Mouse (Mus musculus) kidney, adult 10 weeks (tissue): ENCODE data around the gene Rassf4. TPM values are rescaled to one million over a fixed set of nuclear protein-coding genes. Genes with fewer than 3 reads are reported as not detected.

Source experiments
- polyA plus RNA-seq: library from polyadenylated mRNA; stranded (reverse); fragments of 350-450 nt; fragmentation: Illumina TruSeq; extraction: RNeasy Lipid Tissue Mini Kit (QIAGEN cat#74804); gene quantifications from one replicate; pipeline ENCODE4 v1.2.3, GENCODE M21; 2014; ENCODE audit warnings: low read depth, low replicate concordance

Rassf4 gene
- 2.0 TPM for polyA plus RNA-seq

DNA sequence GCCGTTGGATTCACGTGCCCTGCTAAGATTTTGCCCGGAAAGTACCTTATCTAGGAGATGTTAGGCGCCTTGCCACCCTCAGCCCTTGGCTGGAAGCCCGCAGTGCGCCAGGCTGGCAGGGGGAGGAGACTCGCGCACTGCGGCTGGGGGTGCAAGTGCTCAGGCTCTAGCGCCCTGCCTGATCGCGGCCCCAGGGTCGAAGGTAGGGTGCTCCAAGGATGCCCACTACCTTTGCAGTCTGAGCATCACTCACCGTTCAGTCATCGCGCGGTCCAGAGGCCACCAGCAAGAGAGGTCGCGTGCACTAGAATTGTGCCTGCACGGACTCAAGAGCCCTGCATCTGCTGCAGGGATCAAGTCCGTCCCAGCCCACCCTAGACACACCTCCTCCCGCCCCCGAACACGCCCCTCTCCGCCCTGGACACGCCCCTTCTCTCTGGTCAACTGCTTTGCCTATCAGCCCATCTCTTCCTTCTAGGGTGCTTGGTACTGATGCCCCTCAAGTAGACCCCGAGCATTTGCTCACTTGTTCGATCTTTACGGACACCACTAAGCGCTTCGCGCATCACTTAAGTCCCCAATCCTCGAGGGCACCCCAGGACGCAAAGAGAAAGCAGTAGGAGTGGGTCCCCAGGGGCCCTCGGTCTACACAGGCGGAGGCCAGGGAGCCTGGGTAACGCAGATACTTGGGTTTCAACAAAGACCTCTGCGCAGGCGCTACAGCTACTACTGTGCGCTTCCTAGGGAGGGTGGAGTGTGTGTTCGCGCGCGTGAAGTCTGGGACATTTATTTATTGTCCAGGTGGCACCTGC is at the start of gene Rassf4:
TSS of gene Rassf4 (minus strand) at position 482 of the 812 bp plus-strand sequence.

DNA sequence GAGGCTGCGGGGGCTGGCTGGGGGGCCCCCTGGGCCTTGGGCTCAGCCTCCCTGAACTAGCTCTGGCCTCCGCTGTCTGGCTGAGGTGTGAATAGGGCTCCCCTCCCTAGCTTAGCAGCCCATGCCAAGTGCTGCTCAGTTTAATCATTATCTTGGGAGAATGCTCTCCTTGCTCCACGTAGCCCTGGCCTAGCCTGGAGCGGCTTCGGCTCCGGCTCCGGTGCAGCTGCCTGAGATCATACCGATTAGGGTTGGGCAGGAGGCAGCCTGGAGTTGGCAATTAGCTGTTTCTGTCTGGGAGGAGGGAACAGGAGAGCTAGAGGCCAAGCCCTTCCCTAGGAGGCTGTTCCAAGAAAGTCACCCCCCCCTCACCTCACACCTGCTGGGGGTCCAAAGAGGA is 42.9 kb upstream of the Rassf4 start, which contains the start of gene Tmem72:
TSS of gene Tmem72 (minus strand) at position 248 of the 400 bp plus-strand sequence.

GRCm38 (mm10) chr6:116650406-116650805 is 23.3 kb downstream of the Rassf4 start, which contains the start of gene Depp1:
Depp1 (plus strand) TSS chr6:116650609.

GRCm38 (mm10) chr6:116628539-116629171 is 45.1 kb downstream of the Rassf4 start, which contains the start of gene Zfp422:
Zfp422 (minus strand) TSS chr6:116628999.

DNA sequence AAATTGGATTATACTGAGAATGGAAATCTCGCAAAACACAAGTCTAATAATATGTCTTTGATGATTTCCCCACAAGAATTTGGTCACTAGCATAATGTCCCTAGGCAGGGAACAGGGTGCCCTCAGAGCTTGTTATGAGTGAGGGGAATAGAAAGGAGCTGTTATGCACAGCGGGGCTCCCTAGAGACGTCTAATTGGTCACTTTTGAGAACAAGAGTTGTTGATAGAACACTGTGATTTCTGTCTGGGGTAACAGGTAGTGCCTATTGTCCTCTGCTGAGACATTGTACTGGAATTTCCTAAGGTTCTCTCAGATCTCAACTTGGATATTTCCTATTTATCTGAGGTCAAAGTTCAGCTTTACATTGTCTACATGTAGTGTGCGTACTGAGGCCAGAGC is 89.7 kb downstream of the Rassf4 start, which contains the start of gene Olfr215:
TSS of gene Olfr215 (minus strand) at position 101 of the 400 bp plus-strand sequence.

Other genes starting within 250 kb of the Rassf4 start
- 0.57 TPM for gene Alox5, start 212.8 kb downstream of the Rassf4 start, polyA plus RNA-seq
- not detected for gene Olfr211, start 184.9 kb downstream of the Rassf4 start, polyA plus RNA-seq
- not detected for gene Olfr212, start 167.4 kb downstream of the Rassf4 start, polyA plus RNA-seq
- gene Olfr213, start 135.5 kb downstream of the Rassf4 start, polyA plus RNA-seq, result not detected
- not detected for gene Gm5580, start 122.8 kb downstream of the Rassf4 start, polyA plus RNA-seq
- not detected for gene Olfr214, start 119.7 kb downstream of the Rassf4 start, polyA plus RNA-seq
- not detected for gene Olfr215, start 89.8 kb downstream of the Rassf4 start, polyA plus RNA-seq
- 68.3 TPM for gene Zfp422, start 45.0 kb downstream of the Rassf4 start, polyA plus RNA-seq
- 1.2 TPM for gene Depp1, start 23.3 kb downstream of the Rassf4 start, polyA plus RNA-seq
- gene Tmem72, start 43.0 kb upstream of the Rassf4 start, polyA plus RNA-seq, result 24.4 TPM